Mouse (Mus musculus): ENCODE measurements around the gene Tmem120b. TPM values are rescaled to one million over a fixed set of nuclear protein-coding genes. Genes with fewer than 3 reads are reported as not detected.
A peak's percentile ranks its signal among the peaks of the same experiment; 100 is the strongest.

The Tmem120b gene
- polyA plus RNA-seq, 1 experiment from 2014 or later, result 12.4 TPM

- no peaks in the 10 kb centered on the region for H3K27me3 ChIP-seq (ENCODE audit: control insufficient read depth, insufficient read depth, low read depth, low read length)
- WGBS, result 30% methylated on average over 20 of the region's 20 CpGs
- peak overlapping the region; percentile 29; the same call in 1 of the 2 replicates for H3K9ac ChIP-seq (ENCODE audit: low read length)
- ATAC-seq (ENCODE audit: low read depth), result no peak
- H3K4me3 ChIP-seq (ENCODE audit: low read length), result peak overlapping the region; percentile 74
- no peaks in the 10 kb centered on the region for H3K9me3 ChIP-seq (ENCODE audit: control insufficient read depth, low read length)
- H3K4me2 ChIP-seq (ENCODE audit: low read depth, low read length), result peak overlapping the region; percentile 99
- H3K27ac ChIP-seq (ENCODE audit: low read length), result no peak overlapping the region
- H3K36me3 ChIP-seq (ENCODE audit: control insufficient read depth, insufficient read depth, low read length), result peaks cover 14% of the 10 kb centered on the region
- H3K4me1 ChIP-seq (replicated peaks; ENCODE audit: control insufficient read depth, insufficient read depth, low read length), result peaks cover 34% of the 10 kb centered on the region
Observed at GRCm38 (mm10) chr5:123144746-123145590, 76.8 kb downstream of the Tmem120b start.

- WGBS, result 91% methylated on average over 11 of the region's 11 CpGs
- H3K9me3 ChIP-seq (ENCODE audit: control insufficient read depth, low read length), result no peaks in the 10 kb centered on the region
- peaks cover 48% of the 10 kb centered on the region for H3K4me1 ChIP-seq (replicated peaks; ENCODE audit: control insufficient read depth, insufficient read depth, low read length)
- no peaks in the 10 kb centered on the region for H3K27me3 ChIP-seq (ENCODE audit: control insufficient read depth, insufficient read depth, low read depth, low read length)
- H3K9ac ChIP-seq (ENCODE audit: low read length), result no peak overlapping the region
- H3K36me3 ChIP-seq (ENCODE audit: control insufficient read depth, insufficient read depth, low read length), result peaks cover 16% of the 10 kb centered on the region
- no peak for ATAC-seq (ENCODE audit: low read depth)
- H3K4me2 ChIP-seq (ENCODE audit: low read depth, low read length), result no peak overlapping the region
- H3K4me3 ChIP-seq (ENCODE audit: low read length), result no peak overlapping the region
- H3K27ac ChIP-seq (ENCODE audit: low read length), result no peak overlapping the region
Observed at GRCm38 (mm10) chr5:123146357-123146756, 78.1 kb downstream of the Tmem120b start.

DNA sequence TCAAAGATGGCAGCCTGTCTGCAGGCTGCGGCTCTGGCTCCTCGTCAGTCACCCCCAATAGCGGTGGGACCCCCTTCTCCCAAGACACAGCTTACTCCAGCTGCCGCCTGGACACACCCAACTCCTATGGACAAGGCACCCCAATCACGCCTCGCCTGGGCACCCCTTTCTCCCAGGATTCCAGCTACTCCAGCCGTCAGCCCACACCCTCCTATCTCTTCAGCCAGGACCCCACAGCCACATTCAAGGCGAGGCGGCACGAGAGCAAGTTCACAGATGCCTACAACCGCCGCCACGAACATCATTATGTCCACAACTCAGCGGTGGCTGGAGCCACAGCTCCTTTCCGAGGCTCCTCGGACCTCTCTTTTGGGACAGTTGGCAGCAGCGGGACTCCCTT, 79.4 kb downstream of the Tmem120b start:
- no peak overlapping the region for H3K27ac ChIP-seq (ENCODE audit: low read length)
- H3K4me2 ChIP-seq (ENCODE audit: low read depth, low read length), result no peak overlapping the region
- no peaks in the 10 kb centered on the region for H3K9me3 ChIP-seq (ENCODE audit: control insufficient read depth, low read length)
- H3K4me1 ChIP-seq (replicated peaks; ENCODE audit: control insufficient read depth, insufficient read depth, low read length), result peaks cover 49% of the 10 kb centered on the region
- no peaks in the 10 kb centered on the region for H3K27me3 ChIP-seq (ENCODE audit: control insufficient read depth, insufficient read depth, low read depth, low read length)
- no peak overlapping the region for H3K9ac ChIP-seq (ENCODE audit: low read length)
- H3K4me3 ChIP-seq (ENCODE audit: low read length), result no peak overlapping the region
- ATAC-seq (ENCODE audit: low read depth), result no peak
- peaks cover 26% of the 10 kb centered on the region for H3K36me3 ChIP-seq (ENCODE audit: control insufficient read depth, insufficient read depth, low read length)
- WGBS, result 82% methylated on average over 17 of the region's 17 CpGs

DNA sequence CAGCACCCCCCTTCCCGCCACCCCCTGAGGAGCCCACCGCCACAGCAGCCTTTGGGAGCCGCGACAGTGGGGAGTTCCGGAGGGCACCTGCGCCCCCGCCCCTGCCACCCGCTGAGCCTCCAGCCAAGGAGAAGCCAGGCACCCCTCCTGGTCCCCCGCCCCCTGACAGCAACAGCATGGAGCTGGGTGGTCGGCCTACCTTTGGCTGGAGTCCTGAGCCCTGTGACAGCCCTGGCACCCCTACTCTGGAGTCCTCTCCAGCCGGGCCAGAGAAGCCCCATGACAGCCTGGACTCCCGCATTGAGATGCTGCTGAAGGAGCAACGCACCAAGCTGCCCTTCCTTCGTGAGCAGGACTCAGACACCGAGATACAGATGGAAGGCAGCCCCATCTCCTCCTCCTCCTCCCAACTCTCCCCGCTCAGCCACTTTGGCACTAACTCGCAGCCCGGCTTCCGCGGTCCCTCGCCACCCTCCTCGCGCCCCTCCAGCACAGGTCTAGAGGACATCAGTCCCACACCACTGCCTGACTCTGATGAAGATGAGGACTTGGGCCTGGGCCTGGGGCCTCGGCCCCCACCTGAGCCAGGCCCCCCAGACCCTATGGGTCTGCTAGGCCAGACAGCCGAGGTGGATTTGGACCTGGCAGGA, 80.0 kb downstream of the Tmem120b start:
- Histone ChIP-seq H3K27ac (ENCODE audit: low read length) (no peak overlapping the region), H3K27me3 (ENCODE audit: control insufficient read depth, insufficient read depth, low read depth, low read length) (no peaks in the 10 kb centered on the region), H3K9ac (ENCODE audit: low read length) (peak overlapping the region; percentile 31; the same call in 1 of the 2 replicates), H3K4me2 (ENCODE audit: low read depth, low read length) (no peak overlapping the region), H3K9me3 (ENCODE audit: control insufficient read depth, low read length) (no peaks in the 10 kb centered on the region), H3K36me3 (ENCODE audit: control insufficient read depth, insufficient read depth, low read length) (peaks cover 33% of the 10 kb centered on the region), H3K4me3 (ENCODE audit: low read length) (no peak overlapping the region), H3K4me1 (replicated peaks; ENCODE audit: control insufficient read depth, insufficient read depth, low read length) (peaks cover 49% of the 10 kb centered on the region)
- no peak for ATAC-seq (ENCODE audit: low read depth)
- WGBS, result 79% methylated on average over 25 of the region's 25 CpGs

DNA sequence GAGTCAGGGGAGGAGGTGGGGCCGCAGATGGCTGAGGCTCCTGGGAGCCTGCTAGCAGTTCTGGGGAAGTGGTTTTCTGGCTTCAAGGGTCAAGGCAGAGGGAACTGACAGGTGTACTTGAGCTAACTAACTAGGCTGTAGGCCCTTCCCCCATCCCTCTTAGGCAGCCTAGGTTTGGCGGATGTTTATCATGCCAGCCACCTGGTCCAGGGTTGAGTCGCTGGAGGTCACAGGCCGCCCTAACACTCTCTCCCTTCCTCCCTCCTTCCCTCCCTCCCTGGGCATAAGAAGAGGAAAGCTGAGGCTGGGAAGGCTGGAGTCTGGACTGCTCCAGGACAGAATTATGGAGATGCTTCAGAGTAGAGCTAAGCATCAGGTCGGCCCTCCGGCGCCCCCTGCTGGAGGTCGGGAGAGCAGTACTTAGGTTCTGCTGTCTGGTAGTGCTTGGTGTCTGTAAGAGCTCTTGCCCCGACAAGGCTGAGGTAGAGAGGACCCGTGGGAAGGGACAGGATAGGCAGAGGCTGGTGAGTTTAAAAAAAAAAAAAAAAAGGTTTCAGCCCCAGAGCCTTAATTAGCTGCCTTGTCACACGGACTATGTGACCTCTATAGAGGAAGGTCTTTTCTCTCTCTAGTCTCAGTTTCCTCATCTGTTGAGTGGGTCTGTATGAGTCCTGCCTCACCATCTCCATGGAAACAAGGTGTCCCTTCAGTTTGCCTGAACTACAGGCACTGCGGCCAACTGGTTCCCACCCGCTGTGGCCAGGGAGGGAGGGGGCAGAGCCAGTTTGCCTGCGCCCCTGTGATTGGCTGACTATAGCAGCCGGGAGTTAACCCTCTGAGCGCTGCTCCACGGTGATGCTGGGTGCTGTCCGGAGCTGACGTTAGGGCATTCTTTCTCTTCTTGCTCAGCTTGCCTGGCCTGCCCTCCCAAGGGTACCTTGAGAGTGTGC, 81.5 kb downstream of the Tmem120b start:
- Histone ChIP-seq H3K4me3 (ENCODE audit: low read length) (peak overlapping the region; percentile 46), H3K4me2 (ENCODE audit: low read depth, low read length) (peak overlapping the region; percentile 60), H3K4me1 (replicated peaks; ENCODE audit: control insufficient read depth, insufficient read depth, low read length) (peaks cover 39% of the 10 kb centered on the region), H3K9ac (ENCODE audit: low read length) (peak overlapping the region; percentile 51; the same call in 1 of the 2 replicates), H3K27ac (ENCODE audit: low read length) (peak overlapping the region; percentile 52), H3K9me3 (ENCODE audit: control insufficient read depth, low read length) (no peaks in the 10 kb centered on the region), H3K27me3 (ENCODE audit: control insufficient read depth, insufficient read depth, low read depth, low read length) (no peaks in the 10 kb centered on the region), H3K36me3 (ENCODE audit: control insufficient read depth, insufficient read depth, low read length) (peaks cover 45% of the 10 kb centered on the region)
- WGBS, result 3% methylated on average over 19 of the region's 19 CpGs
- ATAC-seq (ENCODE audit: low read depth), result peak; percentile 88

DNA sequence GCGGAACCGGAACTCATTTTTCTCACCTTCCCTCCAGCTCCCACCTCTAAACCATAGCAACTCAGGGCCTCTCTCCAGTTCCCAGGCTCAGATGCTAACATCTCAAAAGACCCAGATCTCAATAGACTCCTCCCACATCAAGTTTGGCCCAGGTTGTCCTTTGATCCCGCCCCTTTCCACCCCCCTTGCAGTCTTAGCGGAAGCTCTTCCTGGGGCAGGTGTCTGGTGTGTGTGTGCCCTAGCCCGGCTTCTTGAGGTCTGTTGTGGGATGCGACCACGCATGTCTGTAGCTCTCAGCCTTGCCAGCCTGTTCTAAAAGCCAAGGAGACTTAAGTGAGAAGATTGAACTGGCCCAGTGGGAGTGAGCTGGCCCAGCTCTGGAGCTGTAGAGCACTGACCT, 82.4 kb downstream of the Tmem120b start:
- peaks cover 32% of the 10 kb centered on the region for H3K4me1 ChIP-seq (replicated peaks; ENCODE audit: control insufficient read depth, insufficient read depth, low read length)
- no peaks in the 10 kb centered on the region for H3K27me3 ChIP-seq (ENCODE audit: control insufficient read depth, insufficient read depth, low read depth, low read length)
- H3K27ac ChIP-seq (ENCODE audit: low read length), result peak overlapping the region; percentile 54; the same call in 1 of the 2 replicates
- WGBS, result 23% methylated on average over 7 of the region's 7 CpGs
- no peaks in the 10 kb centered on the region for H3K9me3 ChIP-seq (ENCODE audit: control insufficient read depth, low read length)
- peak overlapping the region; percentile 31 for H3K9ac ChIP-seq (ENCODE audit: low read length)
- H3K4me3 ChIP-seq (ENCODE audit: low read length), result peak overlapping the region; percentile 46
- peaks cover 45% of the 10 kb centered on the region for H3K36me3 ChIP-seq (ENCODE audit: control insufficient read depth, insufficient read depth, low read length)
- H3K4me2 ChIP-seq (ENCODE audit: low read depth, low read length), result peak overlapping the region; percentile 60
- ATAC-seq (ENCODE audit: low read depth), result no peak

DNA sequence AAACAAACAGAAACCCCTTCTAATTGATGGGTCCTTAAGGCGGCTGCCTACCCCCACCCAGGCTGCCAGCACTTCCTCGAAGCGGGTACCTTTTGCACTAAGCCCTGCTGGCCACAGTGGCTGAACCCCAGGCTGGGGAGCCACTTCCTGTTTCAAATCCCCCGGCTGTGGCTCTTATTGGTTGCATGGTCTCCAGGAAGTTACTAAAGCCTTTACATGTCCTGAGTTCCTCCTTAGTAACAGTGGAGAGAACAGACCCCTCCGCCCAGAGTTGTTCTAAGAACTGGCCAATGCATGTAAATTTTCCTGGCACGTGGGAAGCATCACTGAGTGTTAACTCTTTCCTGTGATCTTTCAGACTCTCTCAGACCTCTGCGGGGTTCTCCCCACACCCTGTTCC, 82.9 kb downstream of the Tmem120b start:
- H3K4me3 ChIP-seq (ENCODE audit: low read length), result peak overlapping the region; percentile 46
- WGBS, result 12% methylated on average over 7 of the region's 7 CpGs
- peak; percentile 23 for ATAC-seq (ENCODE audit: low read depth)
- H3K27ac ChIP-seq (ENCODE audit: low read length), result peak overlapping the region; percentile 54; the same call in 1 of the 2 replicates
- H3K36me3 ChIP-seq (ENCODE audit: control insufficient read depth, insufficient read depth, low read length), result peaks cover 47% of the 10 kb centered on the region
- H3K4me1 ChIP-seq (replicated peaks; ENCODE audit: control insufficient read depth, insufficient read depth, low read length), result peaks cover 32% of the 10 kb centered on the region
- peak overlapping the region; percentile 31 for H3K9ac ChIP-seq (ENCODE audit: low read length)
- peak overlapping the region; percentile 60 for H3K4me2 ChIP-seq (ENCODE audit: low read depth, low read length)
- H3K27me3 ChIP-seq (ENCODE audit: control insufficient read depth, insufficient read depth, low read depth, low read length), result no peaks in the 10 kb centered on the region
- H3K9me3 ChIP-seq (ENCODE audit: control insufficient read depth, low read length), result no peaks in the 10 kb centered on the region

GRCm38 (mm10) chr5:123151707-123152362, 83.6 kb downstream of the Tmem120b start:
- 91% methylated on average over 17 of the region's 19 CpGs for WGBS
- Histone ChIP-seq H3K4me2 (ENCODE audit: low read depth, low read length) (no peak overlapping the region), H3K36me3 (ENCODE audit: control insufficient read depth, insufficient read depth, low read length) (peaks cover 44% of the 10 kb centered on the region), H3K9ac (ENCODE audit: low read length) (no peak overlapping the region; the same call in 1 of the 2 replicates), H3K9me3 (ENCODE audit: control insufficient read depth, low read length) (no peaks in the 10 kb centered on the region), H3K4me3 (ENCODE audit: low read length) (no peak overlapping the region), H3K27me3 (ENCODE audit: control insufficient read depth, insufficient read depth, low read depth, low read length) (no peaks in the 10 kb centered on the region), H3K4me1 (replicated peaks; ENCODE audit: control insufficient read depth, insufficient read depth, low read length) (peaks cover 32% of the 10 kb centered on the region), H3K27ac (ENCODE audit: low read length) (no peak overlapping the region)
- ATAC-seq (ENCODE audit: low read depth), result no peak

All from lung, embryonic 16.5 days (tissue).